Mouse (Mus musculus) testis, adult 2 months (tissue): ENCODE data around the gene Rtp3.

Experiments used
- CTCF ChIP-seq: fragments of 200-500 bp; IDR thresholded peaks from 2 replicates; pipeline ENCODE4 v1.5.1; 2012; ENCODE audit warnings: low read depth, mild to moderate bottlenecking, inconsistent platforms, low read length, moderate library complexity; ENCODE audit not compliant: control insufficient read depth, insufficient read depth, insufficient replicate concordance
- POLR2A ChIP-seq: fragments of 200-500 bp; IDR thresholded peaks from 2 replicates; pipeline ENCODE4 v1.6.1; 2012; ENCODE audit warnings: low read depth, mild to moderate bottlenecking, inconsistent platforms, low read length, moderate library complexity; ENCODE audit not compliant: control insufficient read depth

DNA sequence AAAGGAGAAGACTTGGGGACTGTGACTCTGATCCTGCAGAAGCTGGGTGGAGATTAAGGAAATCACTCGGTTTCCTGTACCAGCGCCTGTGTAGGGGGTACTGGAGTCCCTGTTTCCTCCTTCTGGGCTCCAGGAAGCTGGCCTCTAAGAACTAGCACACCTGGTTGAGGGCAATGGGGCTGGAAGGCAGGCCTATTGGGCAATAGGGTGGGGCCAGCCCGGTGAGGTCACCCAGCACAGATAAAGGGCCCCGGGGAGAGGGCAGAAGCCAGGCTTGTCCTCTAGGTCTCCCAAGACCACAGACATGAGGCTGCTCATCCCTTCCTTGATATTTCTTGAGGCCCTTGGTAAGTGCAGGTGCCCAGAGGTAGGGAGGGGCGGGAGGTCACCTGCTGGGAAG is 28.6 kb upstream of the Rtp3 start, which contains the start of gene Ltf:
- TF ChIP-seq CTCF (no peak), POLR2A (no peak)
